Mouse (Mus musculus): ENCODE results near the gene Txndc2. TPM values are rescaled to one million over a fixed set of nuclear protein-coding genes. Genes with fewer than 3 reads are reported as not detected.

The Txndc2 gene
- not detected for polyA plus RNA-seq (2015; fragmentation: Illumina TruSeq; extraction: RNeasy Lipid Tissue Mini Kit (QIAGEN cat#74804); ENCODE audit: insufficient read depth, low replicate concordance)

DNA sequence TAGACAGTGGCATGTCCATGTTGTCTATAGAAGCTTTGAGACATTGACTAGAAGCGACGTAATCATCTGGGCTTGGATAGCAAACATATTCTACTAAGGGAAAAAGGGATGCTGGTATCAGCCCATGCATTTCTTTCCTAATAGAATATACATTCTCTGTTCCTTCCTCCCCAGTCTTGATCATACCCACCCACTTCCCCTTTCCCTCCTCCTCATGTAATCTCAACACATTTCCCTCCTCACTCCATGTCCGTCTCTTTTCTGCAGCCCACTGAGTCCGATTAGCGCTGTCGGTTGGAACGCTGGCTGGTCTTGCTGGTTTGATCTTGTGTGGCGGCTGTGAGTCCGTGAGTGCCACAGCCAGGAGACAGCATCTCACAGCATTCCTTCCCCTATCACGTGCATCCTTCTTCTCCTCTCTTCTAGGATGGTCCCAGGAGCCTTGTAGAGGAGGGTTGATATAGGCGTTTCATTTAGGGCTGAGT lies at the start of gene Txndc2:
TSS of gene Txndc2 (minus strand) at position 435 of the 485 bp plus-strand sequence.

DNA sequence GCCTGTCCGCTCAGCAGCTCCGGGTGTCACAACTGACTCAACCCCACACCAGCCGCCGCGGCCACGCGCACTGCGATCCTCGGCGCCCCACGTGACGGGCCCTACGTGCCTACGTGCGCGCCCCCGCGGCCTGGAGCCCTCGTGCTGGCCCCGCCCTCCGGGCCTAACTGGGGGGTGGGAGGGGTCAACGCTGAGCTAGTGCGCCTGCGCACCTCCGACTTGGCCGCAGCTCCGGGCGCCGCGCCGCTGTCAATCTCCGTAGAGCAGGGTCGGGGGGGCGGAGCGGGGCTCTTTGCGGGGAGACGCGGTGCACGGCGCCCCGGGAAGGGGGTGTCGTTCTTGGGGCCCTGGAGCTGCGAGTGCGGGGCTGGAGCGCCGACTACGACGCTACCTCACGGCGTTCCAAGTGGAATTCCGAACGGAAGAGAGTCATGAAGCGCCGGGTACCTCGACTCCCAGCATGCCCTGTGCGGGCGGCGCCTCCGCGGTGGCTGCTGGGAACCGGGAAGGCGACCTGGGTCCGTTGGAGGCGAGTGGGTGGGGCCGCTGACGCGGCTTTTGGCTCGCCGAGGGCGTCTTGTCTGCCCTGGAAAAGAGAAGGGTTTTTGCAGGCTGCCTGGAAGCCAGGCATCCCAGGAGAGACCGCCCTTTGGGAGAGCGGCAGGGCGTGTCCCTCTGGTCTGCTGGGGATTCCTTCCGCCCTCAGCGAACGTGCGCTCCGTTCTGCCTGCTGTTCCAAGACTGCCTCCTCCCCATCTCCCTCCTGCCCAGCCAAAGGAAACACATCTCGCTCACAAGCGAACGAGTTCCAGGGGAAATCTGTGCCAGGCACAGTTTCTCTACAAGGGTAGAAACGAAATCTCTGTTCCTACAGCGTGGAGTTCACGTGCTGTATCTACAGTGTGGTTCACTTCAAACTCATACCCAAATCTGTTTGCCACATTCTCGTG lies 28.2 kb downstream of the Txndc2 start, which contains the start of gene Vapa:
TSS of gene Vapa (minus strand) at position 93 of the 950 bp plus-strand sequence.

Other genes with a start within 250 kb of the Txndc2 start
- gene Tmem232, start 101.4 kb downstream of the Txndc2 start, polyA plus RNA-seq (2015; fragmentation: Illumina TruSeq; extraction: RNeasy Lipid Tissue Mini Kit (QIAGEN cat#74804); ENCODE audit: insufficient read depth, low replicate concordance) = not detected
- 119 TPM for gene Vapa, start 28.6 kb downstream of the Txndc2 start, polyA plus RNA-seq (2015; fragmentation: Illumina TruSeq; extraction: RNeasy Lipid Tissue Mini Kit (QIAGEN cat#74804); ENCODE audit: insufficient read depth, low replicate concordance)
- 23.2 TPM for gene Rab31, start 130.6 kb upstream of the Txndc2 start, polyA plus RNA-seq (2015; fragmentation: Illumina TruSeq; extraction: RNeasy Lipid Tissue Mini Kit (QIAGEN cat#74804); ENCODE audit: insufficient read depth, low replicate concordance)
- gene Ppp4r1, start 140.4 kb upstream of the Txndc2 start, polyA plus RNA-seq (2015; fragmentation: Illumina TruSeq; extraction: RNeasy Lipid Tissue Mini Kit (QIAGEN cat#74804); ENCODE audit: insufficient read depth, low replicate concordance) = 60.7 TPM
- 31.8 TPM for gene Ralbp1, start 243.6 kb upstream of the Txndc2 start, polyA plus RNA-seq (2015; fragmentation: Illumina TruSeq; extraction: RNeasy Lipid Tissue Mini Kit (QIAGEN cat#74804); ENCODE audit: insufficient read depth, low replicate concordance)